Mouse (Mus musculus): ENCODE data around the gene Cfap77.

- TF ChIP-seq POLR2A (IDR thresholded peaks at IDR 0.05; ENCODE audit: low read depth, low read length) = no peak
- TF ChIP-seq CTCF (IDR thresholded peaks at IDR 0.05; ENCODE audit: extremely low read depth, insufficient read length, insufficient replicate concordance, low read depth, low read length) = no peak
Measured at GRCm38 (mm10) chr2:28912039-28912700, 142.7 kb downstream of the Cfap77 start.

Data from small intestine, adult 2 months (tissue).